Mouse (Mus musculus) thymus, adult 2 months (tissue): ENCODE results near the gene Gp1bb. TPM values are rescaled to one million over a fixed set of nuclear protein-coding genes. Genes with fewer than 3 reads are reported as not detected.

ENCODE experiments used
- DNase-seq: peaks from one replicate; pipeline ENCODE4 v3.0.0; 2021
- H3K27ac ChIP-seq: fragments of 200-500 bp; 2 replicates; pipeline ENCODE4 v1.5.1; 2012; ENCODE audit warnings: low read length, control low read depth; ENCODE audit not compliant: control insufficient read depth, insufficient read depth
- H3K27me3 ChIP-seq: fragments of 200-500 bp; 2 replicates; pipeline ENCODE4 v1.6.1; 2012; ENCODE audit warnings: mild to moderate bottlenecking, low read length, moderate library complexity, mixed read lengths; ENCODE audit not compliant: control insufficient read depth, insufficient read depth
- H3K36me3 ChIP-seq: fragments of 200-500 bp; 2 replicates; pipeline ENCODE4 v1.6.1; 2012; ENCODE audit warnings: mild to moderate bottlenecking, low read length, moderate library complexity; ENCODE audit not compliant: control insufficient read depth, insufficient read depth
- H3K4me1 ChIP-seq: fragments of 200-500 bp; replicated peaks from 2 replicates; pipeline ENCODE4 v1.6.1; 2012; ENCODE audit warnings: low read length; ENCODE audit not compliant: control insufficient read depth, insufficient read depth
- H3K4me3 ChIP-seq: fragments of 200-500 bp; 2 replicates; pipeline ENCODE4 v1.5.1; 2012; ENCODE audit warnings: mild to moderate bottlenecking, low read length, control low read depth, moderate library complexity; ENCODE audit not compliant: control insufficient read depth, insufficient read depth
- CTCF ChIP-seq: fragments of 200-500 bp; IDR thresholded peaks from 2 replicates; pipeline ENCODE4 v1.5.1; 2012; ENCODE audit warnings: mild to moderate bottlenecking, control low read depth, low read length, moderate library complexity, borderline replicate concordance; ENCODE audit not compliant: control insufficient read depth, poor library complexity, insufficient read depth; ENCODE audit errors: extremely low read depth
- POLR2A ChIP-seq: fragments of 200-500 bp; IDR thresholded peaks from 2 replicates; pipeline ENCODE4 v1.6.1; 2012; ENCODE audit warnings: mild to moderate bottlenecking, low read length, control low read depth, moderate library complexity; ENCODE audit not compliant: control insufficient read depth, poor library complexity, insufficient read depth; ENCODE audit errors: extremely low read depth
- WGBS: fragments of 180-500 bp; shearing (Covaris S2); methylation state at CpG from one replicate; pipeline ENCODE4 v1.1.7; 2018; 5-methylcytosine and 5-hydroxymethylcytosine counted together
- polyA plus RNA-seq: library from polyadenylated mRNA; depleted of rRNA; stranded (reverse); fragments of >200 nt; gene quantifications from 2 replicates; pipeline ENCODE4 v1.2.3, GENCODE M21; 2012; rRNA removed

The Gp1bb gene
- polyA plus RNA-seq, 1 experiment, result 1.1 TPM

DNA sequence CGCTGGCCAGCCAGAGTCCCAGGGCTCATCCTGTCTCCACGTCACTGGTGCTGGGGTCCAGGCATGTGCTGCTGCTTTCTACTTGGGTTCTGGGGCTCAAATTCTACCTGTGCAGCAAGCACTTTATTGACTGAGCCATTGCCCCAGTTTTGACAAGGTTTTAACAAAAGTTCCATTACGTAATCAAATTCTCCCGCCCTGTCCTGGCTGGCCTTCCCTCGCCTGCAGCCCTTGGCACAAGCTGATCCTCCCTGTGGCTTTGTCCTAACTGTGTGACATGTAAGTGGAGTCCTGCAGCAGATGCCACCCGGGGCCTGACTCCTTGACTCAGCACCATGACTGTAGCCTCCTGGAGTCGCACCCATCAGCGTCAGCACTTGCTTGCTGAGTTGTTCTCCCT, 48.0 kb downstream of the Gp1bb start:
- H3K4me1 ChIP-seq, result no peaks in the 10 kb centered on the region
- no peak overlapping the region for H3K4me3 ChIP-seq
- no peak for DNase-seq
- no peaks in the 10 kb centered on the region; the same call in 1 of the 2 replicates for H3K27me3 ChIP-seq
- no peak overlapping the region for H3K27ac ChIP-seq
- H3K36me3 ChIP-seq, result no peaks in the 10 kb centered on the region
- TF ChIP-seq CTCF (no peak), POLR2A (no peak)
- WGBS, result 93% methylated on average over 8 of the region's 8 CpGs

Other genes starting within 250 kb of the Gp1bb start
- gene Txnrd2, start 196.0 kb downstream of the Gp1bb start, polyA plus RNA-seq, result 10.6 and 10.7 TPM in 2 replicates
- gene Comt, start 195.6 kb downstream of the Gp1bb start, polyA plus RNA-seq, result 104 and 108 TPM in 2 replicates
- 38.7 and 48.9 TPM in 2 replicates for gene Gnb1l, start 123.7 kb downstream of the Gp1bb start, polyA plus RNA-seq
- 47.0 and 63.6 TPM in 2 replicates for gene Rtl10, start 123.5 kb downstream of the Gp1bb start, polyA plus RNA-seq
- 0.49 and 1.4 TPM in 2 replicates for gene Tbx1, start 31.7 kb downstream of the Gp1bb start, polyA plus RNA-seq
- gene Gm49601, start 4.0 kb upstream of the Gp1bb start, polyA plus RNA-seq, result 0.88 and 0.93 TPM in 2 replicates
- gene Sept5, start 7.6 kb upstream of the Gp1bb start, polyA plus RNA-seq, result 2.4 and 3.6 TPM in 2 replicates
- 12.2 and 15.2 TPM in 2 replicates for gene Cldn5, start 154.4 kb upstream of the Gp1bb start, polyA plus RNA-seq
- 45.5 and 47.3 TPM in 2 replicates for gene Ufd1, start 189.4 kb upstream of the Gp1bb start, polyA plus RNA-seq
- 67.6 and 80.8 TPM in 2 replicates for gene Cdc45, start 189.6 kb upstream of the Gp1bb start, polyA plus RNA-seq
- gene 2510002D24Rik, start 214.2 kb upstream of the Gp1bb start, polyA plus RNA-seq, result 61.5 and 78.3 TPM in 2 replicates
- not detected in 2 replicates for gene Gm28539, start 214.2 kb upstream of the Gp1bb start, polyA plus RNA-seq